Mouse (Mus musculus) embryonic facial prominence, embryonic 15.5 days (tissue): ENCODE data around the gene Sp6. TPM values are rescaled to one million over a fixed set of nuclear protein-coding genes. Genes with fewer than 3 reads are reported as not detected.

Source experiments
- ATAC-seq: fragments of 200-750 bp; cut with Nextera tagmentation; 2 replicates; pipeline ENCODE4 v1.8.0; 2017; ENCODE audit warnings: low read depth, moderate TSS enrichment; ENCODE audit not compliant: insufficient number of reproducible peaks, low FRiP score, low TSS enrichment
- H3K27ac ChIP-seq: fragments of 300-500 bp; sonication (generic); replicated peaks from 2 replicates; pipeline ENCODE4 v1.5.1; 2015; ENCODE audit warnings: mild to moderate bottlenecking, inconsistent platforms
- H3K27me3 ChIP-seq: fragments of 300-500 bp; sonication (generic); 2 replicates; pipeline ENCODE4 v1.6.1; 2015; ENCODE audit warnings: inconsistent platforms
- H3K36me3 ChIP-seq: fragments of 300-500 bp; sonication (generic); 2 replicates; pipeline ENCODE4 v1.6.1; 2015; ENCODE audit warnings: mild to moderate bottlenecking, inconsistent platforms
- H3K4me1 ChIP-seq: fragments of 300-500 bp; sonication (generic); 2 replicates; pipeline ENCODE4 v1.6.1; 2015; ENCODE audit warnings: inconsistent platforms
- H3K4me2 ChIP-seq: fragments of 300-500 bp; sonication (generic); replicated peaks from 2 replicates; pipeline ENCODE4 v1.6.1; 2015; ENCODE audit warnings: mild to moderate bottlenecking, inconsistent platforms
- H3K4me3 ChIP-seq: fragments of 300-500 bp; sonication (generic); replicated peaks from 2 replicates; pipeline ENCODE4 v1.5.1; 2015; ENCODE audit warnings: mild to moderate bottlenecking, inconsistent platforms
- H3K9ac ChIP-seq: fragments of 300-500 bp; sonication (generic); 2 replicates; pipeline ENCODE4 v1.6.1; 2015; ENCODE audit warnings: inconsistent platforms
- H3K9me3 ChIP-seq: fragments of 300-500 bp; sonication (generic); replicated peaks from 2 replicates; pipeline ENCODE4 v1.6.1; 2016; ENCODE audit warnings: inconsistent platforms
- WGBS: fragments of 180-500 bp; shearing (Covaris S2); methylation state at CpG from one replicate; pipeline ENCODE4 v1.1.7; 2015; 5-methylcytosine and 5-hydroxymethylcytosine counted together
- polyA plus RNA-seq: library from polyadenylated mRNA; unstranded; fragments of >200 nt; fragmentation: Nextera tagmentation; extraction: Ambion mirVana; gene quantifications from 2 replicates; pipeline ENCODE4 v1.2.1, GENCODE M21; 2015

Gene Sp6
- polyA plus RNA-seq, 1 experiment from 2014 or later: 26.7 TPM

DNA sequence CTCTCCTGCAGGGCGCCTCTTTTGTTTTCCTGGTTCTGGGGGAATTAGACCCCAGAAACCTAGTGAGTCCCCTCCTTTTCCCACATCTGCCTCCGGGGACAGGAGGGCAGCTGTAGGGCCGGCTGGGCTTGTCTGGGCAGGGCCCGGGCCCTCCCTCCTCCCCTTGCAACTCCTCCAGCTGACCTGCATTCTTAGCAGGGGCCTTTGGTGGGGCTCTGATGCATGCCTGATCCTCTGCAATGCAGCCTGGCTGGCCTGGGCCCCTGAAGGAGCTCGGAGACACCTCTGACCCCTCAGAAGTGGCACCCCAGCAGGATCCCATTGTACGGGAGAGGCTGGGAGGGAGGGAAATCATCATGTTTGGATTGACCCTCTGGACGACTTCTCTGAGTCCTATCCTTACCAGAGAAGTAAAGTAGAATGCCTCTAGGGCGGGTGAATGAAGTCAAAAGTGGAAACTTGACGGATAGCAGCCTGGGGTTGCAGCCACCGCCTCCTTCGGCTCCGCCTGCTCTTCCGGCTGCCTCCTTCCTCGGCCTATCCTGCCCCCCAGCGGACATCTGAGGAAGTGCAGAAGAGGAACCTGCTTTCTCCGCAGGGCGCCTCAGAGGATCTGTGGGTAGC is 12.6 kb downstream of the Sp6 start:
- peaks cover 44% of the 10 kb centered on the region for H3K27me3 ChIP-seq
- H3K36me3 ChIP-seq: no peaks in the 10 kb centered on the region
- WGBS: 1% methylated on average over 17 of the region's 17 CpGs
- peak overlapping the region; percentile 12; the same call in 1 of the 2 replicates for H3K9ac ChIP-seq
- H3K4me1 ChIP-seq: peaks cover 43% of the 10 kb centered on the region
- ATAC-seq: peak; percentile 41
- H3K27ac ChIP-seq: peak overlapping the region; percentile 80
- H3K9me3 ChIP-seq: no peaks in the 10 kb centered on the region
- H3K4me2 ChIP-seq: peak overlapping the region; percentile 57
- H3K4me3 ChIP-seq: peak overlapping the region; percentile 36

GRCm38 (mm10) chr11:97029686-97030417 is 16.7 kb downstream of the Sp6 start, which contains the start of gene Scrn2:
TSS of gene Scrn2 (plus strand) at chr11:97029938.
- H3K4me1 ChIP-seq: peaks cover 29% of the 10 kb centered on the region
- peaks cover 3% of the 10 kb centered on the region for H3K27me3 ChIP-seq
- H3K27ac ChIP-seq: peak within 1 kb of the TSS; percentile 86
- ATAC-seq: peak; percentile 79
- peak within 1 kb of the TSS; percentile 86 for H3K4me2 ChIP-seq
- no peaks in the 10 kb centered on the region for H3K9me3 ChIP-seq
- under 1% methylated on average over 25 of the region's 25 CpGs for WGBS
- no peaks in the 10 kb centered on the region for H3K36me3 ChIP-seq
- H3K9ac ChIP-seq: peak within 1 kb of the TSS; percentile 80
- H3K4me3 ChIP-seq: peak within 1 kb of the TSS; percentile 72

- Histone ChIP-seq H3K4me3 (peak overlapping the region; percentile 72), H3K9me3 (no peaks in the 10 kb centered on the region), H3K9ac (peak overlapping the region; percentile 80), H3K4me2 (peak overlapping the region; percentile 86), H3K27ac (peak overlapping the region; percentile 86; the same call in 1 of the 2 replicates), H3K4me1 (peaks cover 25% of the 10 kb centered on the region), H3K27me3 (no peaks in the 10 kb centered on the region), H3K36me3 (no peaks in the 10 kb centered on the region)
- 17% methylated on average over 15 of the region's 15 CpGs for WGBS
- no peak for ATAC-seq
Observed at GRCm38 (mm10) chr11:97030426-97030825, 17.2 kb downstream of the Sp6 start.

DNA sequence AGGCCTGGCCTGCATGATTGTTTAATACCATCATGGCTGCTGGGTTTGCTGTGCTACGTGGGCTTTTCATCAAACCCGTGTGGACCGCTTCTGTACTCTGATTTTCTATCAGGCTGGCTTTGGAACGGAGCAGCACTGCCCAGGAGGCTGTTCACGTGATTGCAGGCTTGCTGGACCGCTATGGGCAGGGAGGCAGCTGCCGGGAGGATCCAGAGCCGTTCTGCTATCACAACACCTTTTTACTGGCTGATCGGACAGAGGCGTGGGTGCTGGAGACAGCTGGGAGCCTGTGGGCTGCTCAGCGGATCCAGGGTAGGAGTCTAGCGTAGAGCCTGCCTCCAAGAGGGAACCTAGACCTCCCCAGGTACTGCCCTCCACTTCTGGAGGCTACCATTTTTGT is 18.8 kb downstream of the Sp6 start:
- ATAC-seq: no peak
- 81% methylated on average over 12 of the region's 12 CpGs for WGBS
- no peaks in the 10 kb centered on the region for H3K9me3 ChIP-seq

GRCm38 (mm10) chr11:97032499-97032898 is 19.3 kb downstream of the Sp6 start:
- H3K4me3 ChIP-seq: no peak overlapping the region
- no peak for ATAC-seq
- H3K9ac ChIP-seq: no peak overlapping the region
- no peaks in the 10 kb centered on the region for H3K27me3 ChIP-seq
- no peak overlapping the region for H3K4me2 ChIP-seq
- no peaks in the 10 kb centered on the region for H3K9me3 ChIP-seq
- WGBS: 93% methylated on average over 4 of the region's 4 CpGs
- H3K4me1 ChIP-seq: peaks cover 16% of the 10 kb centered on the region
- no peak overlapping the region for H3K27ac ChIP-seq
- H3K36me3 ChIP-seq: no peaks in the 10 kb centered on the region

More for the DNA sequence above, 18.8 kb downstream of the Sp6 start:
- Histone ChIP-seq H3K27ac (no peak overlapping the region), H3K4me1 (peaks cover 16% of the 10 kb centered on the region), H3K4me3 (no peak overlapping the region), H3K27me3 (no peaks in the 10 kb centered on the region), H3K4me2 (no peak overlapping the region), H3K36me3 (no peaks in the 10 kb centered on the region), H3K9ac (no peak overlapping the region)

GRCm38 (mm10) chr11:97033781-97034180 is 20.6 kb downstream of the Sp6 start:
- Histone ChIP-seq H3K9ac (no peak overlapping the region), H3K4me1 (peaks cover 16% of the 10 kb centered on the region), H3K27me3 (no peaks in the 10 kb centered on the region), H3K9me3 (no peaks in the 10 kb centered on the region), H3K4me3 (no peak overlapping the region), H3K4me2 (no peak overlapping the region), H3K27ac (no peak overlapping the region), H3K36me3 (no peaks in the 10 kb centered on the region)
- ATAC-seq: no peak
- WGBS: 83% methylated on average over 4 of the region's 4 CpGs

DNA sequence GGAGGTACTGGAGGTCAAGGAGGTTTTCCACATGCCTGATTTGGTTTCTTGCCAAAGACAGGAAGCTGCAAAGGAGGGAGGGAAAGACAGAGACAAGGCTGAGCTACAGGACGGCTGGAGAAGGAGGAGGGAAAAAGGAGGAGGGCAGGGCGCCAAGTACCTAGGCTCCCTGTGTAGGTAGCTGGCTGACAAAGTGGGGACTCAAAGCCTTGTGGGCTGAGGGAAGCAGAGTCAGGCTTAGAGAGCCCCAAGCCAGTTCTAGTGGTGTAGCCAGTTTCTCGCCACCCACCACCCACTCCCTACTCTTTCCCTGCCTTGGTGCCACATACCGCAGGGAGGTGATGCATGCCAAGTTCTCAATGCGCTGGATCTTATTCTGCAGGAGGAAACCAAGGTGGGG is 22.9 kb downstream of the Sp6 start:
- no peak overlapping the region for H3K4me3 ChIP-seq
- H3K27ac ChIP-seq: no peak overlapping the region
- no peak overlapping the region for H3K4me2 ChIP-seq
- no peak for ATAC-seq
- WGBS: 68% methylated on average over 5 of the region's 5 CpGs
- no peaks in the 10 kb centered on the region for H3K27me3 ChIP-seq
- no peak overlapping the region for H3K9ac ChIP-seq
- no peaks in the 10 kb centered on the region for H3K36me3 ChIP-seq
- no peaks in the 10 kb centered on the region for H3K9me3 ChIP-seq
- H3K4me1 ChIP-seq: peaks cover 12% of the 10 kb centered on the region; the same call in 1 of the 2 replicates

DNA sequence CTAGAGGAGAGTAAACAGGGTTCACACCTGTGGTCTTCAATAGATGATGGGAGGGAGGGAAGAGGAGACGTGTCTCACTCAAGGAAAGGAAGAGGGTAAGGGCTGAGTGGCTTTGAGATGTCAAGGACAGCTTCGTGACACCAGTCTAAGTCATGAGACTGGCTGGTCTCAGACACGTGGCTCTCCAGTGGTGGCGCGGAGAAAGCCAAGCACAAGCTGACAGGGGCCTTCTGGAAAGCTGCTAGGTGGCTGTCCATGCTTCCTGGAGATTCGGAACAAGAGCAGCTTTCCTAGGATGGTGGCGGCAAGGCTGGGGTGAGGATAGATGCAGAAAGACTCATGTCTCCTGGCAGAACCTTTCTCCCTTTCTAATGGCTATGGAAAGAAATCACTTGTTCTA is 25.7 kb downstream of the Sp6 start:
- Histone ChIP-seq H3K9ac (no peak overlapping the region), H3K9me3 (no peaks in the 10 kb centered on the region), H3K27me3 (no peaks in the 10 kb centered on the region), H3K4me2 (no peak overlapping the region), H3K4me1 (peaks cover 16% of the 10 kb centered on the region), H3K4me3 (no peak overlapping the region), H3K36me3 (no peaks in the 10 kb centered on the region), H3K27ac (no peak overlapping the region)
- WGBS: 67% methylated on average over 7 of the region's 7 CpGs
- no peak for ATAC-seq

DNA sequence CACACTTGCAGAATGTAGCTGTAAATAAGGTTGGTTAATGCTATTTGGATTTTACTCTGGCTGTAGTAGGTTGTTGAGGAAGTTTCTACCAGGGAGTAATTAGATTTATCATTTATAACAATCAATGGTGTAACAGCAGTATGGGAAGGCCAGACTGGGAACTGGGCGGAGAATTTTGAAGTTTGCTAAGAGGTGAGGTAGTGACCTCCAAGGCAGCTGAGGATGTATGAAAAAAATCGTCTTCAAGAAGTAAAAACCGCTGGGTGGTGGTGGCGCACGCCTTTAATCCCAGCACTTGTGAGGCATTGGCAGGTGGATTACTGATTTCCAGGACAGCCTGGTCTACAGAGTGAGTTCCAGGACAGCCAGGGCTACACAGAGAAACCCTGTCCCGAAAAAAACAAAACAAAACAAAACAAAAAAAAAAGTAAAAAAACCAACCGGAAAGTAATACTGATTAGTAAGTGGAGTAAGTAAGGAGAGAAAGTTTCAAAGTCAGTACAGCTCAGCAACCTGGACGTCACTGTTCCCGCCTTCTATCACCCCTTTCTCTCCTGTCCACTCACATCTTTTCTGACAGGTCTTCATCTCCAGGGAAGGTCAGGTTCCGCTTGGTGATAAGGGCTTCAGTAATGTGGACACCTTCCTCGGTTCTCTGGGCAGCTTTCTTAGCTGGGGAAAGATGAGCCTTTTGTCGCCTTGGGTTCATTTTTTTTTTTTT is 27.3 kb downstream of the Sp6 start:
- no peaks in the 10 kb centered on the region for H3K27me3 ChIP-seq
- H3K9ac ChIP-seq: no peak overlapping the region
- 47% methylated on average over 12 of the region's 12 CpGs for WGBS
- no peak overlapping the region for H3K27ac ChIP-seq
- peaks cover 16% of the 10 kb centered on the region for H3K4me1 ChIP-seq
- no peaks in the 10 kb centered on the region for H3K9me3 ChIP-seq
- peaks cover 6% of the 10 kb centered on the region for H3K36me3 ChIP-seq
- H3K4me2 ChIP-seq: peak overlapping the region; percentile 85
- no peak for ATAC-seq
- peak overlapping the region; percentile 91 for H3K4me3 ChIP-seq

GRCm38 (mm10) chr11:97041022-97041899 is 28.1 kb downstream of the Sp6 start, which contains the start of the genes Lrrc46 and Mrpl10:
TSS of gene Lrrc46 (minus strand) at chr11:97041407.
TSS of gene Mrpl10 (plus strand) at chr11:97041560.
- ATAC-seq: peak; percentile 88
- no peaks in the 10 kb centered on the region for H3K27me3 ChIP-seq
- H3K4me1 ChIP-seq: peaks cover 16% of the 10 kb centered on the region
- WGBS: under 1% methylated on average over 48 of the region's 48 CpGs
- no peaks in the 10 kb centered on the region for H3K9me3 ChIP-seq
- peaks cover 14% of the 10 kb centered on the region for H3K36me3 ChIP-seq
- H3K9ac ChIP-seq: peak within 1 kb of the TSS; percentile 72
- H3K4me3 ChIP-seq: peak within 1 kb of the TSS; percentile 91
- H3K27ac ChIP-seq: peak within 1 kb of the TSS; percentile 74
- peak within 1 kb of the TSS; percentile 85 for H3K4me2 ChIP-seq
